Mouse (Mus musculus) neutrophil, adult 83 days (primary cell): ENCODE measurements around the gene Prdx6b. TPM values are rescaled to one million over a fixed set of nuclear protein-coding genes. Genes with fewer than 3 reads are reported as not detected.

Experiments used
- total RNA-seq, 2 experiments: library from RNA; stranded (reverse); gene quantifications; one replicate each; pipeline ENCODE4 v1.2.4; 2023

Prdx6b gene
- not detected for total RNA-seq

DNA sequence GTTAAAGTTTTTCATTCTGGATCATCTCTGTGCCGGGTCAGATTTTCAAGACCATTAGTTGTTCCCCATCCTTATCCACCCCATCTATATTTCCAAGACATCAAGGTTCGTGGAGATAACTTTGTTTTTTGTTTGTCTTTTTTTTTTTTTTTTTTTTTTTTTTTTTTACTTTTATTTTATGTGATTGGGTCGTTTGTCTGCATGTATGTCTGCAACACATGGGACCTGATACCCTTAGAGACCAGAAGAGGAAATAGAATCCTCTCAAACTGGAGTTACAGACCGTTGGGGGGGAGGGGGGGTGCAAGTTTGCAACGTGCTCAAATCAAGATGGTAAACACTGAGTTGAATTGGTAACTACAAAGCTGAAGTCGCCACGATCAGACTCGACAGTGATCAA is at the start of gene Prdx6b:
Prdx6b (plus strand) TSS at position 301 of the 400 bp plus-strand sequence.

DNA sequence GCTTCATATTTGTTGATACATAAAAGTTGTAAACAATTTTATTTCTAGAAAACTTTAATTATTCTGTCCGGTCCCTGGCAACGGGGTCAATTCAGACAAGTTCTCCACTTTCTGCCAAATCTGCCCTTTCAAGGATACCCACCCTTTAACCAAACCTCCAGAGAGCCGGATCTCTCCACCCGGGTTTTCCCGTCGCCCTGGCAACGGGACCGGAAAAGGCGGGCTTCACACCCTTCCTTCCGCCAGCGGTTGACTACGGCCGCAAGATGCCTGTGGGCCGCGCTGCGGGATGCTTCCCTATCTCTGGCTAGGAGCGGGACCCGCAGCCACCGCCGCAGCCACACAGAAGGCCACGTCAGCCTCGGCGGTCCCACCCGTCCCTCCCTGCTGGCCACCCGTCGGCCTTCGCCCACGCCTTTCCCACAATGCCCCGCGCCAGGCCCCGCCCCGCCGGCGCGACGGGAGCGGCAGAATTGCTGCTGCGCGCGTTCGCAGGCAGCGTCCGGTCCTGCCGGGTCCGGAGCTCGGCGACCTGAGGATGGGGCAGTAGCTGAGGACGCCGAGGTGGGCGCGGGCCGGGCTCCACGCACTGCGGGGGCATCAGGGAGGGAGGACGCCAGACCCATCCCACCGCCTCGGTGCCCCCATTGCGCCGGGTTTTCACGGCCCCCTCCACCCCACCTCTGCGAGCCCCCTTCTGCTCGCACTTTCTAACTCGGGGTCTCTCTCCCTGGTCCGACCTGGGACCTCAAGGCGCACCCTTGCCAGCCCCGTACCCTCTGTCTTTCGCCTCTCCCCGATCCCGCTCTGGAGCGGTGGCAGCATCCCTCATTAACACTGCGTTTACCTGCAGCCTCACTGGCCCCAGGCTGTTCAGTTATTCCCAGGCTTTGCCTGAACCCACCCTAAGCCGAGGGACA is 23.2 kb downstream of the Prdx6b start, which contains the start of gene Dnajc10:
Dnajc10 (plus strand) TSS at position 225 of the 920 bp plus-strand sequence.

Other genes with a start within 250 kb of the Prdx6b start
- under 1 TPM in 1 of 2 experiments, not detected in 1; 0.09 TPM for gene Pde1a, start 163.0 kb upstream of the Prdx6b start, total RNA-seq
- 10 to 100 TPM; 37.8 to 41.0 TPM for gene Dnajc10, start 23.0 kb downstream of the Prdx6b start, total RNA-seq
- gene Frzb, start 155.2 kb downstream of the Prdx6b start, total RNA-seq: under 1 TPM; 0.44 to 0.51 TPM